Mouse (Mus musculus): ENCODE measurements at regions not wholly inside any gene's neighbourhood (a gene's known extent, or its start where the extent isn't known, plus 50 kb on each side); places are given as distances from the start of the nearest gene placed in this dataset.

DNA sequence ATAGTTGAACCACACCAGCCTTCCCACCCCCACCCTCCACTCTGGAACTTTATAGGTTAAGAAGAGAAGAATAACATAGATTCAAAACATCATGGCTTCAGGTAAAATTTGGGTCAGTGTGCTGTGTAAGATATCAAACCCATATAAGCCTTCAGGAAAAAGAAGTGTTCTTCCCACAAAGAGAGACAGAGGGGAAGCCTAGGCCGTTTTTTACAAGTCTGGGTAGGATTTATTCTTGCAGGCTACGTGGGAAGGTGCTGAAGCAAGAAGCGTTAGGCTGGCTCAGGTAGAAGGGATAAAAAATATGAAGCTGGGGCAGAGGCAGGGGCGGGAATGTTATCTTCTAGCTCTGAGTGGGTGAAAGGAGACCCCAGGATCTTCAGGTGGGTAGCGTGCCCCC is 87.5 kb downstream of the Sox9 start:
- TF ChIP-seq POLR2A (IDR thresholded peaks at IDR 0.05; ENCODE audit: extremely low read depth, insufficient read depth, low read length) = no peak
- no peak for TF ChIP-seq CTCF (IDR thresholded peaks at IDR 0.05; ENCODE audit: low read depth, low read length)
